Mouse (Mus musculus) naive thymus-derived CD4-positive, alpha-beta T cell, adult 5 months (primary cell): ENCODE measurements around the gene Zranb3. TPM values are rescaled to one million over a fixed set of nuclear protein-coding genes. Genes with fewer than 3 reads are reported as not detected.

ENCODE experiments used
- polyA plus RNA-seq: library from polyadenylated mRNA; unstranded; fragments of 100-300 nt; shearing (Covaris generic); gene quantifications from one replicate; pipeline ENCODE4 v1.2.1, GENCODE M21; 2017

Gene Zranb3
- 1.7 TPM for polyA plus RNA-seq

GRCm38 (mm10) chr1:128102641-128103461 lies at the start of gene Zranb3, which contains the start of gene R3hdm1:
TSS of gene Zranb3 (minus strand) at chr1:128103047.
TSS of gene R3hdm1 (plus strand) at chr1:128103301.

Other genes starting within 250 kb of the Zranb3 start
- 0.11 TPM for gene Map3k19, start 248.0 kb downstream of the Zranb3 start, polyA plus RNA-seq
- 70.7 TPM for gene Rab3gap1, start 234.3 kb downstream of the Zranb3 start, polyA plus RNA-seq
- gene R3hdm1, start 254 bp upstream of the Zranb3 start, polyA plus RNA-seq = 78.7 TPM
- gene Ubxn4, start 140.9 kb upstream of the Zranb3 start, polyA plus RNA-seq = 140 TPM
- not detected for gene Lct, start 225.3 kb upstream of the Zranb3 start, polyA plus RNA-seq